Mouse (Mus musculus) bone marrow, adult 2 months (tissue): Measurements from ENCODE around the gene Pogk.

Source experiments
- CTCF ChIP-seq: fragments of 200-500 bp; IDR thresholded peaks from 2 replicates; pipeline ENCODE4 v1.5.1; 2011; ENCODE audit warnings: low read length, control low read depth; ENCODE audit not compliant: control insufficient read depth, insufficient read depth
- POLR2A ChIP-seq: fragments of 200-500 bp; IDR thresholded peaks from 2 replicates; pipeline ENCODE4 v1.6.1; 2011; ENCODE audit warnings: low read depth, mild to moderate bottlenecking, control low read depth, low read length, borderline replicate concordance; ENCODE audit not compliant: control insufficient read depth

GRCm38 (mm10) chr1:166385431-166385830, 24.2 kb downstream of the Pogk start:
- TF ChIP-seq CTCF, result no peak
- TF ChIP-seq POLR2A, result no peak
